Mouse (Mus musculus): ENCODE data around the gene Wnk1. TPM values are rescaled to one million over a fixed set of nuclear protein-coding genes. Genes with fewer than 3 reads are reported as not detected.

The Wnk1 gene
- 551 TPM for polyA plus RNA-seq (2014; fragmentation: Illumina TruSeq; extraction: RNeasy Lipid Tissue Mini Kit (QIAGEN cat#74804); ENCODE audit: low read depth, low replicate concordance)

DNA sequence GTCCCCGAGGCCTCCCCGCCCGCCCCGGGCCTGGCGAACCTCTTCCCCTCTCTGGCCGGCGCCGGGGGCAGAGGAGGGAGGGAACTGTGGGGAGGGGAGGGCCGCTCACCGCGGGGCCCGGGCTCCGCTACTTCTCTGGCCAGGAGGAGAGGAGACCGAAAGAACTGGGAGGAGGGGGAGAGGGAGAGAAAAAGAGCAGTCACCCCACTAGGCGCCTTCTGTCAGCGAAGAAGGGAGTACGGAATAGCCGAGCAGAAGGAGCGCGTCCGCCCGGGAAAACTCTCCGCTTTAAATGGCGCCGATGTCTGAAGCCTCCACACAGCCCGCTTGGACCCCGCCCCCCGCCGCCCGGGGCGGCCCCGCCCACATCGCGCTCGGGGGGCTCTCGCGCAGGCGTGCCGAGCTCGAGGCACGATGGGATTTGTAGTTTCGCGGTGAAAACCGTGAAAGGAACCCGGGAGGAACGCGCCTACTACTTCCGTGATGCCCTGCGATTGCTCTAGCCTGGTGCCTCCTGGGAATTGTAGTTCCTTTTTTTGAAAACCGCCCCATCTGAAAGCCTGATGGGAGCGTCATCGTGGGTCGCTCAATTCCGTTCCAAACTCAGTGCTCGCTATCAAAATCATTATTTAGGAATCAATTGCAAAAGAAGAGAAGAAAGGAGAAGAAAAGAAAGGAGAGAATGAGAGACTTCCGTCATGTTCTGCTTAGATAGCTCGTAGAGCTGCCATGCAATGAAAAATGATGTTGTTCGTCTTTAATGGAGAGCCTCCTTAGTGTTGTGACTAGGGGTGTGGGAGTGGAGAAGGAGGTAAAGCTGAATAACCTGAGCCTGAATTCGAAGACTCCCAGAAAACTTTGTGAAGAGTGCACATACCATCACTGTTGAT, at the start of gene Wnk1:
Gene Wnk1, minus strand, starts transcription at position 307 of the 890 bp plus-strand sequence.

GRCm38 (mm10) chr6:119902204-119903080, 136.0 kb downstream of the Wnk1 start, which contains the start of gene Rad52:
Rad52 (plus strand) TSS chr6:119902698.

Other genes with a start within 250 kb of the Wnk1 start
- gene Erc1, start 190.5 kb downstream of the Wnk1 start, polyA plus RNA-seq (2014; fragmentation: Illumina TruSeq; extraction: RNeasy Lipid Tissue Mini Kit (QIAGEN cat#74804); ENCODE audit: low read depth, low replicate concordance), result 12.6 TPM
- 9.5 TPM for gene Rad52, start 136.0 kb downstream of the Wnk1 start, polyA plus RNA-seq (2014; fragmentation: Illumina TruSeq; extraction: RNeasy Lipid Tissue Mini Kit (QIAGEN cat#74804); ENCODE audit: low read depth, low replicate concordance)
- not detected for gene Ninj2, start 54.7 kb upstream of the Wnk1 start, polyA plus RNA-seq (2014; fragmentation: Illumina TruSeq; extraction: RNeasy Lipid Tissue Mini Kit (QIAGEN cat#74804); ENCODE audit: low read depth, low replicate concordance)